Mouse (Mus musculus): ENCODE results near the gene Fmnl2. TPM values are rescaled to one million over a fixed set of nuclear protein-coding genes. Genes with fewer than 3 reads are reported as not detected.
A peak's percentile ranks its signal among the peaks of the same experiment; 100 is the strongest.

Gene Fmnl2
- polyA plus RNA-seq, 1 experiment: 2.8 TPM

DNA sequence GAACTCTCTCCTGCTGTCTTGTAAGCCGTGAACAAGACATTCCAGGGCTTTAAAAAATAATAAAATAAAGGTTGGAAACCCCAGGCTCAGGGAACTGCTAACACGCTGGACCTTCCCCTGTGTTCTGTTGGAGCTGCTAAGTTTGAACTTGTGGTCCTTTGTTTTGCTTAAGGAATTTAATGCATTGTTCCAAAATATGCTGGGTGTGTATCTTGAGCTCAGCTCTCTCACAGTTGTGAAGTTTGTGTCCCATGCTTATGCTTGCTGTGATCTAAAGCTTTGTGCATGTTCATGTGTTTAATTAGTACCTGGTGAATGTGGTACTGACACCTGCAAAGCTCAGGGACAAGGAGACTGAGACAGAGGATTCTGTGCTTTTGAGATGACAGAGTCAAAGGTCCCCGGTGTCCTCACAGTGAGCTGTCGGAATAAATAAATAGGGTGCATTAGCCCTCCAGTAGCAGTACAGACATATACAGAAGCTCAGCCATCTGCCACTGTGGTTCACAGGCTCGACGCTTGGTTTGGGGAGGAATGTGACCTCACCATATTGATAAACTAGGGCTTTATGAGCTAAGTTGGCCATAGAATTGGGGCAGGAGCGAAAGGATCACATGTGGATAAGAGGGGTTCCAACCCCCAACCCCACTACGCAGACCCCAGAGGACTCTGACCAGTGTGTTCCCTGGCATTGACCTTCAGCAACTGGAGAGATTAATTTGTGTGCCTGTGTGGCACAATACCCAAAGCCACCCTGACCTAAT, 100.3 kb downstream of the Fmnl2 start:
- Histone ChIP-seq H3K27me3 (ENCODE audit: control insufficient read depth, insufficient read depth, insufficient read length) (no peaks in the 10 kb centered on the region), H3K4me2 (ENCODE audit: low read depth) (peak overlapping the region; percentile 74), H3K79me2 (ENCODE audit: control insufficient read depth, insufficient read depth) (no peaks in the 10 kb centered on the region), H3ac (ENCODE audit: control insufficient read depth, insufficient read length) (no peak overlapping the region), H3K4me3 (peak overlapping the region; percentile 1), H3K36me3 (ENCODE audit: control insufficient read depth, insufficient read depth) (no peaks in the 10 kb centered on the region)
- TF ChIP-seq REST (IDR thresholded peaks at IDR 0.05; ENCODE audit: insufficient read depth, insufficient read length) (no peak), MYOG (IDR thresholded peaks at IDR 0.05; ENCODE audit: control insufficient read depth in 1 of 3, insufficient read depth in 1 of 3, insufficient read length in 2 of 3, low read depth in 2 of 3) (peak in 1 of 3 experiments; percentile 15)

DNA sequence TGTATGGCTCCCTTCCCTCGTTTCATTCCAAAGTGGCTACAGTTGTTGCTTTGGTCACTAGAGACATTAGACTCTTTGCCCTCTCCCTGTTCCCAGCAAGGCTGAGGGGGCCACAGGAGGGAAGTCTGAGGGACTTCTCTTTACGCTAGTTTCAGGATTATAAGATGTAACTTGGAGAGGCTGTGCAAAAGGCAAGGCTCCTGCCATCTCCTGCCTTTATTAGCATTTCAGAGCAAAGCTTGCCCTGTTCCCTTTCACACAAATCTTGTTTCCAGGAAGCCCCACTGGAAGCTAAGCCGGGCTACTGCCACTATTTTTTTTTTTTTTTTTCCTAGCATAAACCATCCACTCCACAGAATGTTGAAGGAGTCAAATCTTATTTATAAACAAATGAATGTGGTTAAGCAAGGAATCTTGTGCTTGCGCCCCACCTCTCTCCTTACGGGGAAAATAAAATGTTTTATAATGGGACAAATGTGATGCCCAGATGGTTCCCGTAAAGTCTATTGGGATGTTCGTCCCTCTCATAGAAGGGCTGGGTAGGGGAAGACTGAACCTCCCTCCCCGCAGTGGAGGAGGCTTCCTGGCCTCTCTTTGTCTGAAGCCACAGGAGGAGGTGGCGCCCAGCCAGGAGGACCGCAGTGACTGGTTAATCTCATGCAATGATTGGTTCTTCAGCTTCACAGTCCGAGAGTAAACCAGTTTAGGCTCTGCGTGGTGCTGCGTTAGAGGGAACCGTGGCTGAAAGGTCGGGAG, 101.1 kb downstream of the Fmnl2 start:
- peak overlapping the region; percentile 1 for H3K4me3 ChIP-seq
- no peaks in the 10 kb centered on the region for H3K27me3 ChIP-seq (ENCODE audit: control insufficient read depth, insufficient read depth, insufficient read length)
- H3ac ChIP-seq (ENCODE audit: control insufficient read depth, insufficient read length): no peak overlapping the region
- peak overlapping the region; percentile 74 for H3K4me2 ChIP-seq (ENCODE audit: low read depth)
- no peak for TF ChIP-seq REST (IDR thresholded peaks at IDR 0.05; ENCODE audit: insufficient read depth, insufficient read length)
- TF ChIP-seq MYOG (IDR thresholded peaks at IDR 0.05; ENCODE audit: control insufficient read depth in 1 of 3, insufficient read depth in 1 of 3, insufficient read length in 2 of 3, low read depth in 2 of 3): peak in 1 of 3 experiments; percentile 12
- peak in 1 of 3 experiments; percentile 28 for TF ChIP-seq MYOD1 (IDR thresholded peaks at IDR 0.05; ENCODE audit: control insufficient read depth in 1 of 3, insufficient read length in 2 of 3, low read depth in 2 of 3)
- no peaks in the 10 kb centered on the region for H3K36me3 ChIP-seq (ENCODE audit: control insufficient read depth, insufficient read depth)
- no peaks in the 10 kb centered on the region for H3K79me2 ChIP-seq (ENCODE audit: control insufficient read depth, insufficient read depth)

DNA sequence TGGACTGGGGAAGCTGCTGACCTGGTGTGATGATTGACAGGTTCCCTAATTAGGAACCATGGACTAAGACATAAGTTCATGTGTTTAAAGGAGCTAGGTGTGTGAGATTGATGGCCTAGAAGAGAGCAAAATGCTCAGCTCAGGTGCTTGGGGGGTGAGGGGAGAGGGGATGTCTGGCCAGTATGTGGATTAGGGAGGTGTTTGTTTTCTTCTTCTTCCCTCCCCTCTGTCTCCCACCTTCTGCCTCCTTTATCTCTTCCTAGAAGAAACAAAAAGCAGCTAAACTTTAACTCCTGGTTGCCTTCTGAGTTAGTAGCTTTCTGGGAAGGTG, 101.6 kb downstream of the Fmnl2 start:
- H3K79me2 ChIP-seq (ENCODE audit: control insufficient read depth, insufficient read depth): no peaks in the 10 kb centered on the region
- H3K36me3 ChIP-seq (ENCODE audit: control insufficient read depth, insufficient read depth): no peaks in the 10 kb centered on the region
- no peak overlapping the region for H3ac ChIP-seq (ENCODE audit: control insufficient read depth, insufficient read length)
- no peak for TF ChIP-seq POLR2AphosphoS2 (IDR thresholded peaks at IDR 0.05; ENCODE audit: insufficient read length, low read depth)
- no peak for TF ChIP-seq MYOG (IDR thresholded peaks at IDR 0.05; ENCODE audit: control insufficient read depth in 1 of 3, insufficient read depth in 1 of 3, insufficient read length in 2 of 3, low read depth in 2 of 3)
- peak overlapping the region; percentile 74 for H3K4me2 ChIP-seq (ENCODE audit: low read depth)
- H3K4me3 ChIP-seq: no peak overlapping the region
- H3K27me3 ChIP-seq (ENCODE audit: control insufficient read depth, insufficient read depth, insufficient read length): no peaks in the 10 kb centered on the region

DNA sequence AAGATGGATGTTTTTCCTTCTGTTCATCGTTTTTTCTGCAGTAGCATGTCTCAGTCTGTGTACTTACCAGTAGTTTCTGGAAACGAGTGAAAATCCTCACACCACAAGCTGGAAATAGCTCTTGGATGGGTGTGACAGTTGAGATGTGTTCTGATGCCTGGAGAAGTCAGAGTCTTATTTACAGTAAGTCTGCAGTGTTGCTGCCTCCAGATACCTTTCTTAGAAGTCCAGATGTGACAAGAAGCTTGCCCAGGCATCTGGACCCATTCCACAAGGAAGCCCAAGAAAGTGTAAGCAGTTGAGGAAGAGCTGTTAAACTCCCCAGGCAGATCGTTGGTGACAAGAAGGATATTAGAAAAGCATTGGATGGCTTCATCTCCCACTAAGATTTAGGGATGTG, 102.3 kb downstream of the Fmnl2 start:
- Histone ChIP-seq H3K4me3 (no peak overlapping the region), H3K36me3 (ENCODE audit: control insufficient read depth, insufficient read depth) (no peaks in the 10 kb centered on the region), H3K79me2 (ENCODE audit: control insufficient read depth, insufficient read depth) (no peaks in the 10 kb centered on the region), H3K4me2 (ENCODE audit: low read depth) (peak overlapping the region; percentile 74), H3ac (ENCODE audit: control insufficient read depth, insufficient read length) (no peak overlapping the region), H3K27me3 (ENCODE audit: control insufficient read depth, insufficient read depth, insufficient read length) (no peaks in the 10 kb centered on the region)
- TF ChIP-seq USF1 (IDR thresholded peaks at IDR 0.05; ENCODE audit: low read depth): no peak
- no peak for TF ChIP-seq SRF (IDR thresholded peaks at IDR 0.05; ENCODE audit: control insufficient read depth, insufficient read length, low read depth)
- TF ChIP-seq REST (IDR thresholded peaks at IDR 0.05; ENCODE audit: insufficient read depth, insufficient read length): no peak
- no peak for TF ChIP-seq TCF12 (IDR thresholded peaks at IDR 0.05; ENCODE audit: insufficient read depth, poor library complexity, severe bottlenecking)
- no peak for TF ChIP-seq MAX (IDR thresholded peaks at IDR 0.05; ENCODE audit: low read depth)
- TF ChIP-seq CEBPB (IDR thresholded peaks at IDR 0.05; ENCODE audit: insufficient read depth, poor library complexity, severe bottlenecking): no peak
- TF ChIP-seq POLR2A (IDR thresholded peaks at IDR 0.05; ENCODE audit: insufficient read length, low read depth): no peak
- no peak for TF ChIP-seq TCF3 (IDR thresholded peaks at IDR 0.05; ENCODE audit: insufficient read length, low read depth)
- TF ChIP-seq MYOG (IDR thresholded peaks at IDR 0.05; ENCODE audit: control insufficient read depth in 1 of 3, insufficient read depth in 1 of 3, insufficient read length in 2 of 3, low read depth in 2 of 3): no peak
- TF ChIP-seq POLR2AphosphoS2 (IDR thresholded peaks at IDR 0.05; ENCODE audit: insufficient read length, low read depth): no peak
- no peak for TF ChIP-seq E2F4 (IDR thresholded peaks at IDR 0.05; ENCODE audit: insufficient read depth)
- TF ChIP-seq MYOD1 (IDR thresholded peaks at IDR 0.05; ENCODE audit: control insufficient read depth in 1 of 3, insufficient read length in 2 of 3, low read depth in 2 of 3): no peak

DNA sequence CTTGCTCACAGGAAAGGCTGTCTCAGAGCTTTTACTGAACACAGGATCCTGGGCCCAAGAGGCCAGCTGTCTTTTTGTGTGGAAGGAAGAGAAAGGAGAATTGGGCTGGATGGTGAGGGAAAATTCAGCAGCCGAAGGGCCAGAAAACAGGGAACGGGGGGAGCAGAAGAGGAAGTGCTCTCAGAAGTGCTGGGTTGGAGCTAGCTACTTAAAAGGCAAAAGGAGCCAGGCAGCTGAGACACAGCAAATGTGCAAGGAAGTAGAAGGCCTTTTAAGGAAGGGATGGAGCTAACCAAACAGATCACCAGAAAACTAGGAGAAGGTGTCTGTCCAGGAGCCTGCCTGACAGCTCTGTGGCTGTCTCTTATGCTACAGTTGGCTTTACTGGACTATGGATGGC, 103.0 kb downstream of the Fmnl2 start:
- H3ac ChIP-seq (ENCODE audit: control insufficient read depth, insufficient read length): no peak overlapping the region
- H3K27me3 ChIP-seq (ENCODE audit: control insufficient read depth, insufficient read depth, insufficient read length): no peaks in the 10 kb centered on the region
- no peak overlapping the region for H3K4me2 ChIP-seq (ENCODE audit: low read depth)
- H3K36me3 ChIP-seq (ENCODE audit: control insufficient read depth, insufficient read depth): no peaks in the 10 kb centered on the region
- TF ChIP-seq POLR2A (IDR thresholded peaks at IDR 0.05; ENCODE audit: insufficient read length, low read depth) (no peak), MYOG (IDR thresholded peaks at IDR 0.05; ENCODE audit: control insufficient read depth in 1 of 3, insufficient read depth in 1 of 3, insufficient read length in 2 of 3, low read depth in 2 of 3) (no peak), SRF (IDR thresholded peaks at IDR 0.05; ENCODE audit: control insufficient read depth, insufficient read length, low read depth) (no peak), TCF3 (IDR thresholded peaks at IDR 0.05; ENCODE audit: insufficient read length, low read depth) (no peak), POLR2AphosphoS2 (IDR thresholded peaks at IDR 0.05; ENCODE audit: insufficient read length, low read depth) (no peak), REST (IDR thresholded peaks at IDR 0.05; ENCODE audit: insufficient read depth, insufficient read length) (no peak), TCF12 (IDR thresholded peaks at IDR 0.05; ENCODE audit: insufficient read depth, poor library complexity, severe bottlenecking) (no peak), USF1 (IDR thresholded peaks at IDR 0.05; ENCODE audit: low read depth) (no peak), CEBPB (IDR thresholded peaks at IDR 0.05; ENCODE audit: insufficient read depth, poor library complexity, severe bottlenecking) (no peak)
- H3K79me2 ChIP-seq (ENCODE audit: control insufficient read depth, insufficient read depth): no peaks in the 10 kb centered on the region
- no peak overlapping the region for H3K4me3 ChIP-seq

Measured in myocyte (in vitro differentiated cells).